Mouse (Mus musculus) right cerebral cortex, postnatal 4 days (tissue): Measurements from ENCODE around the gene Gm11020.

Experiments used
- DNase-seq: peaks from one replicate; pipeline ENCODE4 v3.0.0-alpha.2; 2022

The Gm11020 gene

DNA sequence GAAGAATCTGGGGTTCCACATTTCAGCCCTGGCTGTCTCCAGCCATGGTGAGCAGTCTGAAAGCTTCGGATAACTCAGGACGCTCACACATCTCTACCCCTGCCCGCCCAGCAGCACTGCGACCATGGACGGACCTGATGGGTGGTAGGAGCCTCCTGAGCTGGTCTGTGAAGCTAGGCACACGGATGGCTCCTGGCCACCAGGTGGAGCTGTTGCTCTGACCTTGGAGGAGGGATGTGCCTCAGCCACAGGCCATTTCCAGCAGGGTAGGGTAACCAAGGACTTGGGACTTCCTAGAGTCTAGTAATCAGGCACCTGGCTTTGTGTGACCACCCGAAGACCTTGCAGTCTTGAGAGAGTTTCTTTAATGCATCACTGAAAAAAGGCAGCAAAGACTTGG, 22.6 kb downstream of the Gm11020 start:
- DNase-seq, result peak; percentile 90

DNA sequence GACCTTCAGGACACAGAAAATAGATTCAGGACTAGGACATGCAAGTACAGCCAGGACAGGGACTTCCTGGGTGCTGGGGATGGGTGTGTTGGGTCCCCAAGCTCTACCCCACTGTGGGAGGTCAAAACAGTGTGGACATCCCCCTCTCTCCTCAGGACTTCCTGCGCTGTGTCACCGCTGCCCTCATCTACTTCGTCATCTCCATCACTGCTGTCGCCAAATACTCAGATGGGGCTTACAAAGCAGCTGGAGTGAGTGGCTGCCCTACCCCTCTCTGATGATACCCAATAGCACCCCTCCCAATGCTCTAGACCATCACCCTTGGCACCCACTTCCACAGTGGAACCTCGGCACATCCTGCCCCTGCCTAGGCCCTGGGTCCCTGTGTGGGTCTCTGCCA, 23.3 kb downstream of the Gm11020 start:
- no peak for DNase-seq

GRCm38 (mm10) chr8:104346706-104347105, 25.3 kb downstream of the Gm11020 start:
- DNase-seq, result no peak

- no peak for DNase-seq
Observed at GRCm38 (mm10) chr8:104348971-104349370, 27.6 kb downstream of the Gm11020 start.

- no peak for DNase-seq
Observed at GRCm38 (mm10) chr8:104350047-104350446, 28.7 kb downstream of the Gm11020 start.

DNA sequence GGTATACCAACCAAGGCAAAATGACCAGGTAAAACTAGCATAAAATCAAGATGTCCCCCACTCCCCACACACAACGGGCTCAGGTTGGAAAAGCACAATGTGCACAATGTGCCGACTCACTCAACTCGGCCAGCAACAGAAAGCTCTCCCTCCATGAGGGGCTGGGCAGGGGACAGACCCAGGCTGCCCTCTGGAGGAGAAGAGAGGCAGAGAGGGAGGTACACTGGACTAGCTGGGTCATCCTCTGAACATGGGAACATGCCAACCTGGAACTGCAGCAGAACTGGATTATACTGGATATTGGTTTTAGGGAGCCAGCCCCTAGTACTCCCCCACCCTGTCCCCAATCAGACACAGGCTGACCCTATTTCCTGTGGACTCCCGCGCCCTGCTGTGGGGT, 31.8 kb downstream of the Gm11020 start:
- no peak for DNase-seq

DNA sequence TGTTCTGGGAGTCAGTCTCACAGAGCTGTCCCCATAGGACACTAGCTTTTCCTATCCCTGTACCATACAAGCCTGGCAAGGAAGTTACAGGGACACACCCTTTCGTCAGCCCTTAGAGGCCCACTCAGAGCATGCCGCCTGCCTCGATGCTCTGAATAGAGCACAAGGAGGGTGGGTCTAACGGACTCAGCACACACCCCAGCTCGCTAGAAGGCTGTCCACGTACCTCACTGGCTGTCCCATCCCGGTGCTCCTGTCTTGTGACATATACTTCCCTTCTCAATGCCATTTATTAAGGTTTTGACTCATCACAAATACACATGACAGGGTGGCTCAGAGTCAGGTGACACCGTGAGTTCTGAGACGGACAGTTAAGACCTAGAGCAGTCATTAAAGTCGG, 33.1 kb downstream of the Gm11020 start:
- DNase-seq, result no peak

DNA sequence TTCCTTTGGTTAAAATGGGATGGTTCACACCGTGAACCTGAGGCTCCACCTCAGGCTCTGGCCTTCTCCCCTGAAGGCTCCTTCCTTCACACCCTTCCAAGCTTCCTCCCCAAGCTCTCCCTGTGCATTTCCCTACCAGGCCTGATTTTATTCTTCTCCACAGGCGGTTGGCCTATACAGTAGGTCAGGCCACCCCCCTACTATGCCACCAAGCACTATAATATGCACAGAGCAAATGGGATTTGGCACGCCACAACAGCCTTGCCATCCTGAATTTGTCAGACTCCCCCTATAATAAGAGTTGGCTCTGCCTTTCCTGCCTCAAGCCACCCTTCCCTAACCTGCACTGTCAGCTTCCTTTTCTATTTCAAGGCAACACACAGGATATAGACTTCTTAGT, 37.3 kb downstream of the Gm11020 start:
- DNase-seq, result no peak

DNA sequence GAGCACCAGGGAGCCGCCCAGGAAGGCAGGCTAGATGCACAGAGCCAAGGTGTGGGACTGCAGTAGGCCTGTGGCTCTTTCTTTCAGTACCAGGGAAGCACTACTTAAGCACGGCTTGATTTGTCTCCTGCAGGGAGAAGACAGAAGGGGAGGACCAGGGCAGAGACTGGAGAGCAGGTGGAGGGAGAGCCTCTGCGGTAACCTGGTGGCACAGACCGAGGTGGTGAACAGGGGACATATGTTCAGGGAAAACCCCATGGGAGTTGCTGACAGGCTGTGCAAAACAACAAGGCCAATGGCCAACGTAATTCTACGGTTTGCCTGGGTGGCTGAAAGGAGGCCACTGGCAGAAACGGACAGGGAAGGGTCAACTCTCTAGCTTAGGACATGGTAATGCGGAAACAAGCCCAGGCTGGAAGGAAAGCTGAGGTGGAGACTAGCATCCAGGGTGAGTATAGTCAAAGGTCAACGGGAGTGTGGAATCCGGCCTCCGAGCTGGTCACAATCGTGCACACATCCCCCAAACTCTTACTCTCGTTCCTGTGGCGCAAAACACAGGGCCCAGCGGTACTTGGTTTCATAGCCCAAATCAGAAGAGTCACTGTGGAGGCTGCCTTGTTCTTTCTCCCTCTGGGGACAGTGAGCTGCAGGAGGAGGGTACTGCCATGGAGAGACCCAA, 38.5 kb downstream of the Gm11020 start:
- DNase-seq, result no peak

GRCm38 (mm10) chr8:104365695-104366094, 44.3 kb downstream of the Gm11020 start:
- no peak for DNase-seq

DNA sequence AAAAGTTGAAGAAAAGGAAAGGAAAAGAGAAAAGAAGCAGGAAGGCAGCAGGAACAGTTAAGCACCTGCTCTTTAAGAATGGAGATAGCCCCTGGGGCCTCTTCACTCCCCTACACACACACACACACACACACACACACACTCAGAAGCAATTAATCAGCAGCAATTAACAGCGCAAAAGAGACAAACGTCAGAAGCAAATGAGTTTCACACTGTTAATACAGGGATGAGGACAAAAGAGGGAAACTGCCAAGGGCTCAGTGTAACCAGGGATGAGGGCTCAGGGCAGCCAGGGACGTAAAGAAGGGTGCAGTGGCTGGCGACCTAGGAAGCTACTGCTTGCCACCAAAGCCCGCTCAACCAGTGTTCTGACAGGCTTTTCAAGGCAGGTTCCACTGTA, 46.0 kb downstream of the Gm11020 start:
- no peak for DNase-seq

DNA sequence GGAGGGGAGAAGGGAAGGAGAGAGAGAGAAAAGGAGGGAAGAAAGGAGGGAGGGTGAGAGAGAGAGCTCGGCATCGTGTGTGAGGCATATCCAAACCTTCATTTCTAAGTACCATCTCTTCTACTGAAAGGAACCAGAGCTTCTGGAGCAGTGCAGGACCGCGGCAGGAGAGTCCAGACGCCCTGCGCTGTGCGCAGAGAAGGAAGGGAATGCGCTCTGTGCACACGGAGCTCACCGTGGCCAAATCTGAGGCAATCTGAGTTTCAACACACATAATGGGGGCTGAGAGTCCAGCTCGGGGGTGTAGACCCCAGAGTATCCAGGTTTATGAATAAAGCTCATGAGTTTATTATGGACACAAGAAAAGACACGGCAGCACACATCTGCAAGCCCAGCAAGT, 48.2 kb downstream of the Gm11020 start:
- no peak for DNase-seq

DNA sequence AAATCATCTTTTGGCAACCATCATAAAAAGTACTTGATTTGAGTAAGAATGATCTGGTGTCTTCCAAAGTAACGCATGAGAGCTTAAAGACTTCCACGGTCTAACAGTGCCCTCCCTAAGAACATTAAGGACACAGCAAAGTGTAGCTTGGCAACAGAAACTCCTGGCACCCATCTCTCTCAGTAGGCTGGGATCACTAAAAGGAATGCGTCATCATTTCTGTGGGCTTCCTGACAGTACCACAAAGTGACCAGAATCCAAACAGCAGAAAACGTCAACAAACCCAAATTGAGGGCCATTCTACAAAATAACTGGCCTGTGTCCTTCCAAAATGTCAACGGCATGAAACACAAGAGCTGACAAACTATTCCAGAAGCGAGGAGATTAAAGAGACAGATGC, 48.7 kb downstream of the Gm11020 start:
- DNase-seq, result no peak

- DNase-seq, result no peak
Observed at GRCm38 (mm10) chr8:104371121-104371520, 49.8 kb downstream of the Gm11020 start.
